Mouse (Mus musculus): ENCODE data around the gene Gm20854.
"Not testable (repeated sequence)": the region's sequence is repeated elsewhere in the genome, so short reads cannot be mapped to it uniquely, and the experiment has no call there.

Gm20854 gene

DNA sequence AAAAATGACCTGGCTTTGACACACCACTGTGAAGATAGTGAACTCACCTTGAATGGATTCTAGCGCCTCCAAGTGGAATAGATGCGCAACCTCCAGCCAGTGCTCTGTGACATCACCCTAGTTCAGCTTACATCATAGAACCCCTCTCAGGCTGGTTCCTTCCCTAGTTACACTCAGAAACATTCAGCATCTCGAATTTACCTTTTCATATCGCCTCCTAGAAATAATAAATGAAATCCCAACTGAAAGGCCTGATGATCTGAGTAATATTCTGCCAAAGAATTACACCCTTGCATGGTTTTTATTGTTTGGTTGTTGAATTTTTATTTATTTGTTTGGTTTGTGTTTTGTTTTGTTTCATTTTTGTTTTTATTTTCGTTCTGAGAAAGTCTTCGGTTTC, at the start of gene Gm20854:
TSS of gene Gm20854 (minus strand) at position 101 of the 400 bp plus-strand sequence.
- not testable (repeated sequence) for DNase-seq (ENCODE audit: low spot score)

All from urinary bladder, postnatal 10 days (tissue).